Mouse (Mus musculus): ENCODE data around the gene Szt2. TPM values are rescaled to one million over a fixed set of nuclear protein-coding genes. Genes with fewer than 3 reads are reported as not detected.

The Szt2 gene
- polyA plus RNA-seq, 1 experiment: 47.0 TPM

DNA sequence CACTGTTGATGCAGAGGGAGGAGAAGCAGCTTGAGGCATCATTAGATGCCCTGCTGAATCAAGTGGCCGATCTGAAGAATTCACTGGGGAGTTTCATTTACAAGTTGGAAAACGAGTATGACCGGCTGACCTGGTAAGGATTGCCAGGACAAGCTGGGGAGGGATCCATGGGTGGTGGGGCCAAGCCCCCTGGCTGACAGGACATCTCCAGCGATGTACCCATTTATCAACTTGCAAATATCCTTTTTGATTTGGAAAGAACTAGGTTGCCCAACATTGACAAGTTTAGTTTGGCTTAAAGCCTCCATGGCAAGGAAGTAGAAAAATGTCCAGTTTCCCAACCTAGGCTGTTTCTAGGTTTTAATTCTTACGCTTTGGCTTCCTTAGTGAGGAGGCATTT is 1.8 kb upstream of the Szt2 start:
- H3K27ac ChIP-seq (ENCODE audit: insufficient read depth, low read length): no peak overlapping the region
- peaks cover 30% of the 10 kb centered on the region for H3K36me3 ChIP-seq (ENCODE audit: control insufficient read depth, insufficient read depth, low read length)
- H3K4me3 ChIP-seq (ENCODE audit: extremely low read depth, insufficient read depth, insufficient read length): no peak overlapping the region
- DNase-seq (ENCODE audit: low read depth in 1 of 2, low spot score in 2 of 2): no peak
- peaks cover 5% of the 10 kb centered on the region; the same call in 1 of the 2 replicates for H3K4me1 ChIP-seq (ENCODE audit: control insufficient read depth, insufficient read depth, insufficient read length)
- H3K27me3 ChIP-seq (ENCODE audit: control insufficient read depth, insufficient read depth, low read length): no peaks in the 10 kb centered on the region
- WGBS: 94% methylated on average over 5 of the region's 5 CpGs
- no peak for TF ChIP-seq CTCF (IDR thresholded peaks at IDR 0.05; ENCODE audit: extremely low read depth, insufficient read depth, insufficient read length, insufficient replicate concordance)
- no peak for TF ChIP-seq POLR2A (IDR thresholded peaks at IDR 0.05; ENCODE audit: low read depth, low read length)

DNA sequence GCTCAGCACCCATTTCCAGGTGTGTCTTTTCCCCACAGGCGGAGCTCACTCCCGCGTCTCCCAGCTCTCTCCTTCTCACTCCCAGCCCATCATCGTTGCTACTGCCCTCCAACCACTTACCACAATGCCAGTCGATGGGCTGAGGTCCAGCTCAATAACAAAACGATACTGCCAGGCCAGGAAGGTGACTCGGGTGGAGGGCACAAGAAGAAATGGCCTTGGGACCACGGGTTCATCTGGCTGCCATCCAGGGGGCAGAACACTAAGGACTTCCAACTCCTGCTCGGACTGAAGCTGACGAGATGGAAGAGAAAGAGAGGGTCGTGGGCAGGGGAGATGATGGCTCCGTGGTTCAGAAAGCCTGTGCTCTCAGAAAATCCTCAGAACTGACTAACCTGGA is 6.4 kb downstream of the Szt2 start:
- H3K36me3 ChIP-seq (ENCODE audit: control insufficient read depth, insufficient read depth, low read length): peaks cover 31% of the 10 kb centered on the region
- H3K27me3 ChIP-seq (ENCODE audit: control insufficient read depth, insufficient read depth, low read length): no peaks in the 10 kb centered on the region
- H3K27ac ChIP-seq (ENCODE audit: insufficient read depth, low read length): no peak overlapping the region
- DNase-seq (ENCODE audit: low read depth in 1 of 2, low spot score in 2 of 2): no peak
- WGBS: 92% methylated on average over 12 of the region's 12 CpGs
- H3K4me3 ChIP-seq (ENCODE audit: extremely low read depth, insufficient read depth, insufficient read length): no peak overlapping the region
- H3K4me1 ChIP-seq (ENCODE audit: control insufficient read depth, insufficient read depth, insufficient read length): no peaks in the 10 kb centered on the region
- TF ChIP-seq CTCF (IDR thresholded peaks at IDR 0.05; ENCODE audit: extremely low read depth, insufficient read depth, insufficient read length, insufficient replicate concordance) (no peak), POLR2A (IDR thresholded peaks at IDR 0.05; ENCODE audit: low read depth, low read length) (no peak)

DNA sequence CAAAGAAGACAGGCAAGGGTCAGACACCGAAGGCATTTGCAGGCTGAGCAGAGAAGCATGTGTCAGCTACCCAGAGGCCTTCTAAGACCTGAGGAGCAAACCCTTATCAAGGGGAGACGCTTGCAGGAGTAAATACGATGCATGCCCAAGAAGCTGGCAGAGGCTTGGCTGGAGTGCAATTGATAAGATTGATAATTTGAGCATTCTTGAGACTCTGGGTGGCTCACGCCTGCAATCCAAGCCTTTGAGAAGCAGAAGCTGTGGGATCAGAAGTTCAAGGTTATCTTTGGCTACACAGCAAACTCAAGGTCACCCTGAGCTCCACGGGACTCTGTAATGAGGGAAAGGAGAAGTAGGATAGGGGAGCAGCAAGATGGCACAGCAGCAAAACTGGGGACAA is 7.2 kb downstream of the Szt2 start:
- Histone ChIP-seq H3K4me1 (ENCODE audit: control insufficient read depth, insufficient read depth, insufficient read length) (no peaks in the 10 kb centered on the region), H3K27me3 (ENCODE audit: control insufficient read depth, insufficient read depth, low read length) (no peaks in the 10 kb centered on the region), H3K36me3 (ENCODE audit: control insufficient read depth, insufficient read depth, low read length) (peaks cover 36% of the 10 kb centered on the region), H3K27ac (ENCODE audit: insufficient read depth, low read length) (no peak overlapping the region), H3K4me3 (ENCODE audit: extremely low read depth, insufficient read depth, insufficient read length) (no peak overlapping the region)
- 84% methylated on average over 5 of the region's 5 CpGs for WGBS
- no peak for DNase-seq (ENCODE audit: low read depth in 1 of 2, low spot score in 2 of 2)
- TF ChIP-seq CTCF (IDR thresholded peaks at IDR 0.05; ENCODE audit: extremely low read depth, insufficient read depth, insufficient read length, insufficient replicate concordance) (no peak), POLR2A (IDR thresholded peaks at IDR 0.05; ENCODE audit: low read depth, low read length) (no peak)

DNA sequence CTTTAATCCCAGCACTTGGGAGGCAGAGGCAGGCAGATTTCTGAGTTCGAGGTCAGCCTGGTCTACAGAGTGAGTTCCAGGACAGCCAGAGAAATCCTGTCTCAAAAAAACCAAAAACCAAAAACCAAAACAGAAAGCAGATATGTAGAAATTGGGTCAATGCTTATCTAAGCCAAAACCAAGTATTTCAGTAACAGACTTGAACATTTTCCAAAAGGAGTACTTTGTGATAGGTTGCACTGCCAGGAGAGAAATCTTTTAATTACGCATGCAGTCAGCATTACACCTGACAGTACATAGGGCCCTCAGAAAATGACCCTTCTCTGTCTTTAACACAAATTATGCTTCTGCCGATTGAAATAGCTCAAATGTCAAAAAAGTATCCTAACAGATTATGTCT is 7.7 kb downstream of the Szt2 start:
- peaks cover 37% of the 10 kb centered on the region for H3K36me3 ChIP-seq (ENCODE audit: control insufficient read depth, insufficient read depth, low read length)

DNA sequence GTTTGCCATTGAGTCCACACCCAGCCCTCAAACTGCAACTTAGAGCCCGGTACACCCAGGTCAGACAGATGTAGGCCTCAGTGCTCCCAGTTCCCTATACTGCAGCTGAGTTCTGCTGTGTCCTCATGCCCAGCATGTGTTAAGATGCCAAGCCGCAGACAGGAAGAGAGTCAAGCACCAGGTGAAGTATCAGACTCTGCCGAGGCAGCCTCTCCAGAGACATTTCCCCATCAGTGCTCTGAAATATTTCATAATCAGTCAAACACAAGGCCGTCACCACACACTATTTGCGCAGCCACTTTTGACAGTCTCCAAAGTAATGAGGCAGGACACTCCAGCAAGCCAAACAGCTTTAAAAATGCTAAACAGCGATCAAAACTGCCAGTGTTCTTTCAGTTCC is 10.7 kb downstream of the Szt2 start:
- WGBS: 94% methylated on average over 6 of the region's 6 CpGs
- TF ChIP-seq POLR2A (IDR thresholded peaks at IDR 0.05; ENCODE audit: low read depth, low read length): no peak
- TF ChIP-seq CTCF (IDR thresholded peaks at IDR 0.05; ENCODE audit: extremely low read depth, insufficient read depth, insufficient read length, insufficient replicate concordance): no peak
- DNase-seq (ENCODE audit: low read depth in 1 of 2, low spot score in 2 of 2): no peak
- Histone ChIP-seq H3K36me3 (ENCODE audit: control insufficient read depth, insufficient read depth, low read length) (peaks cover 47% of the 10 kb centered on the region), H3K4me3 (ENCODE audit: extremely low read depth, insufficient read depth, insufficient read length) (no peak overlapping the region), H3K4me1 (ENCODE audit: control insufficient read depth, insufficient read depth, insufficient read length) (no peaks in the 10 kb centered on the region), H3K27ac (ENCODE audit: insufficient read depth, low read length) (no peak overlapping the region), H3K27me3 (ENCODE audit: control insufficient read depth, insufficient read depth, low read length) (no peaks in the 10 kb centered on the region)

More for the DNA sequence above, 7.7 kb downstream of the Szt2 start:
- Histone ChIP-seq H3K4me1 (ENCODE audit: control insufficient read depth, insufficient read depth, insufficient read length) (no peaks in the 10 kb centered on the region), H3K4me3 (ENCODE audit: extremely low read depth, insufficient read depth, insufficient read length) (no peak overlapping the region), H3K27me3 (ENCODE audit: control insufficient read depth, insufficient read depth, low read length) (no peaks in the 10 kb centered on the region), H3K27ac (ENCODE audit: insufficient read depth, low read length) (no peak overlapping the region)
- TF ChIP-seq CTCF (IDR thresholded peaks at IDR 0.05; ENCODE audit: extremely low read depth, insufficient read depth, insufficient read length, insufficient replicate concordance) (no peak), POLR2A (IDR thresholded peaks at IDR 0.05; ENCODE audit: low read depth, low read length) (no peak)
- no peak for DNase-seq (ENCODE audit: low read depth in 1 of 2, low spot score in 2 of 2)
- 86% methylated on average over 3 of the region's 3 CpGs for WGBS

DNA sequence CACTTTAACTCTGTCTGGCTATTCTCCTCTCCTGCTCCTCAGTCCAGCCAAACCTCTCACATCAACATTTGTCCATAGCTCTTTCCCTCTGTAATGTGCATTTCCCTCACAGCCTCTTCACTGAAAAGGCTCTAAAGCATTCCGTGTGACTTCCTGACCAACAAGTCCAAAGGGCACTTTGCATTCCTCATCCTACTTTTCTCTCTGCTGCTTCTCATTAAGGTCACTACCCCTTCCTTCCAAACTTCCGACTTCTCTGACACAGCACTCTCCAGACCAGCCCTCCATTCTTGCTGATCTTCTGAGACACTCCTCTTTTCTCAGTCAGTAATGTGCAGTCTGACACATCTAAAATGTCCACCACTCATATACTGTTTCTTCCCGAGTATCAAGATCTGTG is 12.6 kb downstream of the Szt2 start:
- WGBS: 91% methylated on average over 3 of the region's 3 CpGs
- TF ChIP-seq CTCF (IDR thresholded peaks at IDR 0.05; ENCODE audit: extremely low read depth, insufficient read depth, insufficient read length, insufficient replicate concordance): no peak
- TF ChIP-seq POLR2A (IDR thresholded peaks at IDR 0.05; ENCODE audit: low read depth, low read length): no peak
- no peak for DNase-seq (ENCODE audit: low read depth in 1 of 2, low spot score in 2 of 2)
- H3K27ac ChIP-seq (ENCODE audit: insufficient read depth, low read length): no peak overlapping the region
- no peak overlapping the region for H3K4me3 ChIP-seq (ENCODE audit: extremely low read depth, insufficient read depth, insufficient read length)
- H3K4me1 ChIP-seq (ENCODE audit: control insufficient read depth, insufficient read depth, insufficient read length): no peaks in the 10 kb centered on the region
- peaks cover 57% of the 10 kb centered on the region for H3K36me3 ChIP-seq (ENCODE audit: control insufficient read depth, insufficient read depth, low read length)
- no peaks in the 10 kb centered on the region for H3K27me3 ChIP-seq (ENCODE audit: control insufficient read depth, insufficient read depth, low read length)

DNA sequence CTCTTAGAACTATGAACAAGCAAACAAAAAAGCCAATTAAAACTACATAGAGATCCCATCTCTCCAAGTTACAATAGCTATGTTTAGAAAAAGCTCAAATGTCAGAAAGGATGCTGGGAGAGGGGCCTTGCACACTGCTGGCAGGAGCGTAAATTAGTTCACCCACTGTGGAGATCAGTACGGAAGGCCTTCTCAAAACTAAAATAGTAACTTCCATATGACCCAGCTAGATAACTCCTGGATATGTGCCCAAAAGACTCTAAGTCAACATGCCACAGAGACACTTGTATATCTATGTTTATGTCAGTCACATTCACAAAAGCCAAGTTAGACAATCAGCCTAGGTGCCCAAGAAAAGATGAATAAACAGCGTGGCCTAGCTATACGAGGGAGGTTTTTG is 13.8 kb downstream of the Szt2 start:
- TF ChIP-seq CTCF (IDR thresholded peaks at IDR 0.05; ENCODE audit: extremely low read depth, insufficient read depth, insufficient read length, insufficient replicate concordance) (no peak), POLR2A (IDR thresholded peaks at IDR 0.05; ENCODE audit: low read depth, low read length) (no peak)
- H3K4me1 ChIP-seq (ENCODE audit: control insufficient read depth, insufficient read depth, insufficient read length): no peaks in the 10 kb centered on the region
- no peak overlapping the region for H3K27ac ChIP-seq (ENCODE audit: insufficient read depth, low read length)
- no peak for DNase-seq (ENCODE audit: low read depth in 1 of 2, low spot score in 2 of 2)
- H3K27me3 ChIP-seq (ENCODE audit: control insufficient read depth, insufficient read depth, low read length): no peaks in the 10 kb centered on the region
- peaks cover 65% of the 10 kb centered on the region for H3K36me3 ChIP-seq (ENCODE audit: control insufficient read depth, insufficient read depth, low read length)
- no peak overlapping the region for H3K4me3 ChIP-seq (ENCODE audit: extremely low read depth, insufficient read depth, insufficient read length)
- WGBS: 82% methylated on average over 4 of the region's 4 CpGs

Data from spleen, adult 2 months (tissue).